Mouse (Mus musculus): ENCODE results near the gene P2ry12.

- TF ChIP-seq CTCF (IDR thresholded peaks at IDR 0.05; ENCODE audit: low read depth): no peak
- TF ChIP-seq EP300 (IDR thresholded peaks at IDR 0.05; ENCODE audit: low read depth): no peak
Observed at GRCm38 (mm10) chr3:59270811-59271210, 8.1 kb upstream of the P2ry12 start.
